Mouse (Mus musculus) gastrocnemius, postnatal 10 days (tissue): ENCODE data around the gene Fibp. TPM values are rescaled to one million over a fixed set of nuclear protein-coding genes. Genes with fewer than 3 reads are reported as not detected.
"Not testable (repeated sequence)": the region's sequence is repeated elsewhere in the genome, so short reads cannot be mapped to it uniquely, and the experiment has no call there.

Experiments used
- DNase-seq: peaks from one replicate; pipeline ENCODE4 v3.0.0; 2021; ENCODE audit warnings: mixed read lengths
- total RNA-seq, 2 experiments: library from RNA; stranded (reverse); gene quantifications; 2 replicates each; pipeline ENCODE4 v1.2.3; 2021

The Fibp gene
- total RNA-seq, 2 experiments from 2014 or later = 53.2 to 54.6 TPM

- peak; percentile 97 for DNase-seq
These were observed 27.5 kb downstream of the Fibp start, which contains the start of gene Mus81 for GRCm38 (mm10) chr19:5487768-5488550. Gene Mus81, minus strand, starts transcription at chr19:5488402.

- DNase-seq = peak; percentile 95
These were observed 28.6 kb downstream of the Fibp start for GRCm38 (mm10) chr19:5488878-5489571.

GRCm38 (mm10) chr19:5489721-5490120, 29.3 kb downstream of the Fibp start:
- DNase-seq = not testable (repeated sequence)

- peak; percentile 92 for DNase-seq
These were observed 30.0 kb downstream of the Fibp start, which contains the start of gene Cfl1 for GRCm38 (mm10) chr19:5490313-5490897. Gene Cfl1, plus strand, starts transcription at chr19:5490455.

GRCm38 (mm10) chr19:5490898-5491708, 30.7 kb downstream of the Fibp start:
- peak; percentile 78 for DNase-seq

- no peak for DNase-seq
These were observed 32.2 kb downstream of the Fibp start for GRCm38 (mm10) chr19:5492641-5493040.

- not testable (repeated sequence) for DNase-seq
These were observed 32.9 kb downstream of the Fibp start for GRCm38 (mm10) chr19:5493301-5493721.

GRCm38 (mm10) chr19:5494314-5494713, 33.9 kb downstream of the Fibp start:
- no peak for DNase-seq

- no peak for DNase-seq
These were observed 35.1 kb downstream of the Fibp start for GRCm38 (mm10) chr19:5495353-5496051.

GRCm38 (mm10) chr19:5496052-5496370, 35.6 kb downstream of the Fibp start:
- DNase-seq = no peak

GRCm38 (mm10) chr19:5500330-5500875, 40.0 kb downstream of the Fibp start:
- DNase-seq = no peak

GRCm38 (mm10) chr19:5503687-5504086, 43.3 kb downstream of the Fibp start, which contains the start of gene 1700020D05Rik:
Gene 1700020D05Rik, minus strand, starts transcription at chr19:5503787.
- no peak for DNase-seq

GRCm38 (mm10) chr19:5510031-5511026, 49.9 kb downstream of the Fibp start, which contains the start of gene Snx32:
Gene Snx32, minus strand, starts transcription at chr19:5510538.
- peak; percentile 96 for DNase-seq

- DNase-seq = no peak
These were observed 50.7 kb downstream of the Fibp start for GRCm38 (mm10) chr19:5511074-5511632.

- no peak for DNase-seq
These were observed 51.9 kb downstream of the Fibp start for GRCm38 (mm10) chr19:5512091-5513004.

- DNase-seq = no peak
These were observed 52.6 kb downstream of the Fibp start for GRCm38 (mm10) chr19:5513005-5513349.
